Mouse (Mus musculus) cerebellum, adult 2 months (tissue): ENCODE results near the gene Hsd17b7. TPM values are rescaled to one million over a fixed set of nuclear protein-coding genes. Genes with fewer than 3 reads are reported as not detected.
"Not testable (repeated sequence)": the region's sequence is repeated elsewhere in the genome, so short reads cannot be mapped to it uniquely, and the experiment has no call there.

ENCODE experiments used
- DNase-seq, 2 experiments: peaks; one replicate each; pipeline ENCODE4 v3.0.0; 2021
- H3K27ac ChIP-seq: fragments of 200-500 bp; 2 replicates; pipeline ENCODE4 v1.5.1; 2012; ENCODE audit warnings: low read length, control low read depth, inconsistent platforms; ENCODE audit not compliant: insufficient read depth
- H3K27me3 ChIP-seq: fragments of 200-500 bp; 2 replicates; pipeline ENCODE4 v1.6.1; 2012; ENCODE audit warnings: inconsistent platforms, mild to moderate bottlenecking, low read length, moderate library complexity; ENCODE audit not compliant: control insufficient read depth, insufficient read depth
- H3K4me1 ChIP-seq: fragments of 200-500 bp; 2 replicates; pipeline ENCODE4 v1.6.1; 2011; ENCODE audit warnings: low read length; ENCODE audit not compliant: control insufficient read depth, insufficient read depth
- H3K4me3 ChIP-seq: fragments of 200-500 bp; replicated peaks from 2 replicates; pipeline ENCODE3; 2011; ENCODE audit warnings: mild to moderate bottlenecking, low read depth, low read length, control low read depth; ENCODE audit not compliant: insufficient read depth
- CTCF ChIP-seq: fragments of 200-500 bp; IDR thresholded peaks from 2 replicates; pipeline ENCODE4 v1.5.1; 2011; ENCODE audit warnings: low read depth, mild to moderate bottlenecking, control low read depth, low read length, moderate library complexity, borderline replicate concordance; ENCODE audit not compliant: insufficient read depth
- POLR2A ChIP-seq: fragments of 200-500 bp; IDR thresholded peaks from 2 replicates; pipeline ENCODE4 v1.6.1; 2011; ENCODE audit warnings: low read length, control low read depth, borderline replicate concordance; ENCODE audit not compliant: insufficient read depth
- WGBS: fragments of 180-500 bp; shearing (Covaris S2); methylation state at CpG from one replicate; pipeline ENCODE4 v1.1.7; 2018; 5-methylcytosine and 5-hydroxymethylcytosine counted together
- polyA plus RNA-seq: library from polyadenylated mRNA; depleted of rRNA; stranded (reverse); fragments of >200 nt; gene quantifications from 2 replicates; pipeline ENCODE4 v1.2.3, GENCODE M21; 2012; rRNA removed

Hsd17b7 gene
- polyA plus RNA-seq: 14.4 and 15.8 TPM in 2 replicates

GRCm38 (mm10) chr1:169968792-169969515, at the start of gene Hsd17b7:
Hsd17b7 (minus strand) TSS chr1:169969241.
- H3K27ac ChIP-seq: no peak within 1 kb of the TSS
- DNase-seq: peak; percentile 97 to 99
- WGBS: under 1% methylated on average over 48 of the region's 48 CpGs
- peak within 1 kb of the TSS; percentile 74 for H3K4me3 ChIP-seq
- H3K4me1 ChIP-seq: no peaks in the 10 kb centered on the region
- TF ChIP-seq CTCF (no peak), POLR2A (peak; percentile 86; the same call in 1 of the 2 replicates)
- H3K27me3 ChIP-seq: no peaks in the 10 kb centered on the region

GRCm38 (mm10) chr1:170014784-170015183, 45.7 kb upstream of the Hsd17b7 start:
- H3K4me1 ChIP-seq: no peaks in the 10 kb centered on the region
- H3K4me3 ChIP-seq: no peak overlapping the region
- DNase-seq: peak in 1 of 2 experiments; percentile 6
- 19% methylated on average over 3 of the region's 3 CpGs for WGBS
- TF ChIP-seq CTCF (no peak), POLR2A (no peak)
- no peaks in the 10 kb centered on the region for H3K27me3 ChIP-seq
- no peak overlapping the region for H3K27ac ChIP-seq

- no peaks in the 10 kb centered on the region for H3K27me3 ChIP-seq
- DNase-seq: peak; percentile 52 to 62
- TF ChIP-seq CTCF (no peak), POLR2A (no peak)
- WGBS: 31% methylated on average over 15 of the region's 15 CpGs
- H3K4me1 ChIP-seq: no peaks in the 10 kb centered on the region
- H3K4me3 ChIP-seq: no peak overlapping the region
- no peak overlapping the region for H3K27ac ChIP-seq
Observed at GRCm38 (mm10) chr1:170010716-170011505, 41.9 kb upstream of the Hsd17b7 start.

GRCm38 (mm10) chr1:170009296-170009695, 40.3 kb upstream of the Hsd17b7 start:
- Histone ChIP-seq H3K27ac (no peak overlapping the region), H3K4me3 (no peak overlapping the region), H3K27me3 (no peaks in the 10 kb centered on the region), H3K4me1 (no peaks in the 10 kb centered on the region)
- TF ChIP-seq CTCF: no peak
- no peak for TF ChIP-seq POLR2A
- 94% methylated on average over 1 of the region's 1 CpGs for WGBS
- no peak for DNase-seq

GRCm38 (mm10) chr1:170008432-170009220, 39.6 kb upstream of the Hsd17b7 start:
- Histone ChIP-seq H3K27me3 (no peaks in the 10 kb centered on the region), H3K27ac (no peak overlapping the region), H3K4me3 (no peak overlapping the region), H3K4me1 (no peaks in the 10 kb centered on the region)
- TF ChIP-seq CTCF (no peak), POLR2A (no peak)
- no peak for DNase-seq
- WGBS: 87% methylated on average over 13 of the region's 13 CpGs

GRCm38 (mm10) chr1:170006516-170006915, 37.5 kb upstream of the Hsd17b7 start:
- 64% methylated on average over 5 of the region's 5 CpGs for WGBS

GRCm38 (mm10) chr1:170005297-170005696, 36.3 kb upstream of the Hsd17b7 start:
- 85% methylated on average over 3 of the region's 3 CpGs for WGBS
- TF ChIP-seq CTCF (no peak), POLR2A (no peak)
- no peak overlapping the region for H3K4me3 ChIP-seq

More at GRCm38 (mm10) chr1:170006516-170006915, 37.5 kb upstream of the Hsd17b7 start:
- Histone ChIP-seq H3K4me1 (no peaks in the 10 kb centered on the region), H3K4me3 (no peak overlapping the region), H3K27me3 (no peaks in the 10 kb centered on the region), H3K27ac (no peak overlapping the region)
- DNase-seq: no peak
- TF ChIP-seq CTCF: no peak
- no peak for TF ChIP-seq POLR2A

GRCm38 (mm10) chr1:169993901-169994300, 24.9 kb upstream of the Hsd17b7 start:
- WGBS: 84% methylated on average over 6 of the region's 6 CpGs
- not testable (repeated sequence) for H3K4me3 ChIP-seq, H3K27me3 ChIP-seq, DNase-seq, H3K27ac ChIP-seq, H3K4me1 ChIP-seq

More at GRCm38 (mm10) chr1:170005297-170005696, 36.3 kb upstream of the Hsd17b7 start:
- H3K27me3 ChIP-seq: no peaks in the 10 kb centered on the region
- H3K4me1 ChIP-seq: no peaks in the 10 kb centered on the region
- DNase-seq: no peak
- no peak overlapping the region for H3K27ac ChIP-seq
